Mouse (Mus musculus) midbrain, postnatal 0 days (tissue): ENCODE measurements at regions not wholly inside any gene's neighbourhood (a gene's known extent, or its start where the extent isn't known, plus 50 kb on each side); places are given as distances from the start of the nearest gene placed in this dataset.
A peak's percentile ranks its signal among the peaks of the same experiment; 100 is the strongest.

Source experiments
- ATAC-seq: fragments of 200-750 bp; cut with Nextera tagmentation; 2 replicates; pipeline ENCODE4 v1.8.0; 2017; ENCODE audit warnings: moderate number of reproducible peaks, mild to moderate bottlenecking, moderate TSS enrichment, moderate library complexity; ENCODE audit not compliant: low FRiP score
- DNase-seq: peaks from one replicate; pipeline ENCODE4 v3.0.0-alpha.2; 2015; ENCODE audit warnings: low spot score
- H3K27ac ChIP-seq: fragments of 300-500 bp; sonication (generic); 2 replicates; pipeline ENCODE4 v1.5.1; 2014; ENCODE audit warnings: low read depth, mild to moderate bottlenecking, low read length, mixed read lengths
- H3K27me3 ChIP-seq: fragments of 300-500 bp; sonication (generic); 2 replicates; pipeline ENCODE4 v1.6.1; 2014; ENCODE audit warnings: low read length, control low read depth, mixed read lengths; ENCODE audit not compliant: insufficient read depth
- H3K36me3 ChIP-seq: fragments of 300-500 bp; sonication (generic); 2 replicates; pipeline ENCODE4 v1.6.1; 2014; ENCODE audit warnings: low read length, control low read depth, mixed read lengths; ENCODE audit not compliant: insufficient read depth
- H3K4me1 ChIP-seq: fragments of 300-500 bp; sonication (generic); 2 replicates; pipeline ENCODE4 v1.6.1; 2014; ENCODE audit warnings: mild to moderate bottlenecking, control low read depth, antibody characterized with exemption, low read length, mixed read lengths; ENCODE audit not compliant: insufficient read depth
- H3K4me2 ChIP-seq: fragments of 300-500 bp; sonication (generic); 2 replicates; pipeline ENCODE4 v1.6.1; 2014; ENCODE audit warnings: low read depth, mild to moderate bottlenecking, low read length, mixed read lengths; ENCODE audit not compliant: poor library complexity, severe bottlenecking
- H3K4me3 ChIP-seq: fragments of 300-500 bp; sonication (generic); 2 replicates; pipeline ENCODE4 v1.5.1; 2014; ENCODE audit warnings: low read depth, mild to moderate bottlenecking, low read length, moderate library complexity
- H3K9ac ChIP-seq: fragments of 300-500 bp; sonication (generic); replicated peaks from 2 replicates; pipeline ENCODE4 v1.6.1; 2014; ENCODE audit warnings: mild to moderate bottlenecking, low read length, moderate library complexity, mixed read lengths; ENCODE audit not compliant: poor library complexity, severe bottlenecking
- H3K9me3 ChIP-seq: fragments of 300-500 bp; sonication (generic); 2 replicates; pipeline ENCODE4 v1.6.1; 2016; ENCODE audit warnings: low read length, control low read depth
- CTCF ChIP-seq: IDR thresholded peaks from 2 replicates; pipeline ENCODE4 v1.5.1; 2016; ENCODE audit warnings: antibody characterized with exemption, mild to moderate bottlenecking
- WGBS: fragments of 180-500 bp; shearing (Covaris S2); extraction: QIAGEN DNeasy Blood & Tissue Kit; methylation state at CpG from one replicate; pipeline ENCODE4 v1.1.7; 2014; 5-methylcytosine and 5-hydroxymethylcytosine counted together

- no peak overlapping the region for H3K9ac ChIP-seq
- H3K4me3 ChIP-seq = no peak overlapping the region
- ATAC-seq (no peak), DNase-seq (no peak)
- no peaks in the 10 kb centered on the region for H3K36me3 ChIP-seq
- no peak overlapping the region for H3K4me2 ChIP-seq
- no peaks in the 10 kb centered on the region for H3K27me3 ChIP-seq
- H3K4me1 ChIP-seq = no peaks in the 10 kb centered on the region
- no peaks in the 10 kb centered on the region for H3K9me3 ChIP-seq
- WGBS = 71% methylated on average over 9 of the region's 9 CpGs
- no peak for TF ChIP-seq CTCF
- H3K27ac ChIP-seq = no peak overlapping the region
Measured at GRCm38 (mm10) chr15:25485372-25485771, 71.8 kb upstream of the Basp1 start.

- H3K27ac ChIP-seq = no peak overlapping the region
- DNase-seq (peak; percentile 66), ATAC-seq (peak; percentile 56; the same call in 1 of the 2 replicates)
- WGBS = 86% methylated on average over 7 of the region's 7 CpGs
- no peaks in the 10 kb centered on the region for H3K27me3 ChIP-seq
- TF ChIP-seq CTCF = peak; percentile 72
- H3K4me2 ChIP-seq = no peak overlapping the region
- H3K4me1 ChIP-seq = no peaks in the 10 kb centered on the region
- H3K9me3 ChIP-seq = no peaks in the 10 kb centered on the region
- H3K9ac ChIP-seq = no peak overlapping the region
- no peaks in the 10 kb centered on the region for H3K36me3 ChIP-seq
- H3K4me3 ChIP-seq = no peak overlapping the region
Measured at GRCm38 (mm10) chr15:25486158-25486557, 72.6 kb upstream of the Basp1 start.

- Histone ChIP-seq H3K4me3 (no peak overlapping the region), H3K36me3 (no peaks in the 10 kb centered on the region), H3K9ac (no peak overlapping the region), H3K4me2 (no peak overlapping the region), H3K27ac (no peak overlapping the region), H3K9me3 (no peaks in the 10 kb centered on the region), H3K4me1 (no peaks in the 10 kb centered on the region), H3K27me3 (no peaks in the 10 kb centered on the region)
- no peak for ATAC-seq
- no peak for TF ChIP-seq CTCF
- DNase-seq = no peak
- WGBS = 86% methylated on average over 6 of the region's 6 CpGs
Measured at GRCm38 (mm10) chr15:25489804-25490203, 76.2 kb upstream of the Basp1 start.

- H3K4me2 ChIP-seq = no peak overlapping the region
- H3K4me3 ChIP-seq = no peak overlapping the region
- DNase-seq = no peak
- TF ChIP-seq CTCF = no peak
- H3K27me3 ChIP-seq = no peaks in the 10 kb centered on the region
- no peaks in the 10 kb centered on the region for H3K9me3 ChIP-seq
- no peaks in the 10 kb centered on the region for H3K36me3 ChIP-seq
- 50% methylated on average over 5 of the region's 5 CpGs for WGBS
- no peak for ATAC-seq
- no peak overlapping the region for H3K27ac ChIP-seq
- no peak overlapping the region for H3K9ac ChIP-seq
- no peaks in the 10 kb centered on the region for H3K4me1 ChIP-seq
Measured at GRCm38 (mm10) chr15:25492161-25492746, 78.7 kb upstream of the Basp1 start.

- Histone ChIP-seq H3K4me2 (no peak overlapping the region), H3K27ac (no peak overlapping the region), H3K27me3 (no peaks in the 10 kb centered on the region), H3K9ac (no peak overlapping the region), H3K4me3 (no peak overlapping the region), H3K9me3 (no peaks in the 10 kb centered on the region), H3K4me1 (no peaks in the 10 kb centered on the region), H3K36me3 (no peaks in the 10 kb centered on the region)
- DNase-seq (no peak), ATAC-seq (no peak)
- TF ChIP-seq CTCF = no peak
- 77% methylated on average over 8 of the region's 8 CpGs for WGBS
Measured at GRCm38 (mm10) chr15:25494687-25495299, 81.2 kb upstream of the Basp1 start.

- Histone ChIP-seq H3K9ac (no peak overlapping the region), H3K4me3 (no peak overlapping the region), H3K4me2 (no peak overlapping the region), H3K27me3 (no peaks in the 10 kb centered on the region), H3K27ac (no peak overlapping the region), H3K36me3 (no peaks in the 10 kb centered on the region), H3K9me3 (no peaks in the 10 kb centered on the region), H3K4me1 (no peaks in the 10 kb centered on the region)
- DNase-seq = no peak
- WGBS = 72% methylated on average over 7 of the region's 7 CpGs
- TF ChIP-seq CTCF = no peak
- ATAC-seq = no peak
Measured at GRCm38 (mm10) chr15:25495926-25496644, 82.5 kb upstream of the Basp1 start.
